Mouse (Mus musculus) heart, embryonic 13.5 days (tissue): Measurements from ENCODE around the gene Snx29. TPM values are rescaled to one million over a fixed set of nuclear protein-coding genes. Genes with fewer than 3 reads are reported as not detected.

ENCODE experiments used
- ATAC-seq: fragments of 200-750 bp; cut with Nextera tagmentation; 2 replicates; pipeline ENCODE4 v1.8.0; 2017; ENCODE audit warnings: moderate TSS enrichment; ENCODE audit not compliant: insufficient number of reproducible peaks, low FRiP score, low TSS enrichment; ENCODE audit errors: extremely low read depth
- H3K27ac ChIP-seq: fragments of 300-500 bp; sonication (generic); replicated peaks from 2 replicates; pipeline ENCODE4 v1.5.1; 2015; ENCODE audit warnings: moderate library complexity, mild to moderate bottlenecking, inconsistent platforms
- H3K27me3 ChIP-seq: fragments of 300-500 bp; sonication (generic); replicated peaks from 2 replicates; pipeline ENCODE4 v1.6.1; 2015; ENCODE audit warnings: mild to moderate bottlenecking, inconsistent platforms
- H3K36me3 ChIP-seq: fragments of 300-500 bp; sonication (generic); 2 replicates; pipeline ENCODE4 v1.6.1; 2015; ENCODE audit warnings: mild to moderate bottlenecking, inconsistent platforms
- H3K4me1 ChIP-seq: fragments of 300-500 bp; sonication (generic); 2 replicates; pipeline ENCODE4 v1.6.1; 2015; ENCODE audit warnings: inconsistent platforms
- H3K4me2 ChIP-seq: fragments of 300-500 bp; sonication (generic); 2 replicates; pipeline ENCODE4 v1.6.1; 2015; ENCODE audit warnings: inconsistent platforms, mild to moderate bottlenecking, moderate library complexity
- H3K4me3 ChIP-seq: fragments of 300-500 bp; sonication (generic); 2 replicates; pipeline ENCODE4 v1.5.1; 2015; ENCODE audit warnings: moderate library complexity, mild to moderate bottlenecking, inconsistent platforms
- H3K9ac ChIP-seq: fragments of 300-500 bp; sonication (generic); 2 replicates; pipeline ENCODE4 v1.6.1; 2015; ENCODE audit warnings: inconsistent platforms, mild to moderate bottlenecking, moderate library complexity
- H3K9me3 ChIP-seq: fragments of 300-500 bp; sonication (generic); 2 replicates; pipeline ENCODE4 v1.6.1; 2016; ENCODE audit warnings: inconsistent platforms
- WGBS: fragments of 180-500 bp; shearing (Covaris S2); methylation state at CpG from one replicate; pipeline ENCODE4 v1.1.7; 2015; ENCODE audit warnings: mixed read lengths; 5-methylcytosine and 5-hydroxymethylcytosine counted together
- polyA plus RNA-seq: library from polyadenylated mRNA; unstranded; fragments of >200 nt; fragmentation: Nextera tagmentation; extraction: Ambion mirVana; gene quantifications from 2 replicates; pipeline ENCODE4 v1.2.1, GENCODE M21; 2015

Snx29 gene
- polyA plus RNA-seq, 1 experiment from 2014 or later, result 6.0 TPM

DNA sequence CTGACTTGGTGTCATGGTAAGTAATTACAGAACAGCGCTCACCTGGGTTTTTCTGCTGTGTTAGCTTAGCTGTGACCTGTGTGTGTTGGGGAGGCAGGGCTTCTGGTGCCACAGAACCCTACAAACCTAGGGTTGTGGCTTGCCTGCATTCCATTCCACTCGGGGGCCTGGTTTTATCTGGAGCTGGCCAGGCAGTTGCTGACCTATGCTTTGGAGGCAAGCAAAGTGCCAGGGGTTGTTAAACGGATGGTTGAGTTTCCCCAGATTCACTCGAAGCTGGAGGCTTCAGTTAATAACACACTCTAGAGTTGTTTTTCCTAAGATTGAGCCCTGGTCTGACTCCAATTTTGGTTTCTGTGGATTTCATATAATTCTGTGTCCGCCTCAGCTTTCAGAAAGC is 42.9 kb downstream of the Snx29 start:
- H3K4me2 ChIP-seq, result no peak overlapping the region
- H3K9me3 ChIP-seq, result no peaks in the 10 kb centered on the region
- WGBS, result 49% methylated on average over 5 of the region's 5 CpGs
- no peak overlapping the region for H3K4me3 ChIP-seq
- H3K9ac ChIP-seq, result no peak overlapping the region
- no peaks in the 10 kb centered on the region for H3K36me3 ChIP-seq
- no peak overlapping the region for H3K27ac ChIP-seq
- H3K4me1 ChIP-seq, result peaks cover 27% of the 10 kb centered on the region
- ATAC-seq, result no peak
- H3K27me3 ChIP-seq, result no peaks in the 10 kb centered on the region; the same call in 1 of the 2 replicates

DNA sequence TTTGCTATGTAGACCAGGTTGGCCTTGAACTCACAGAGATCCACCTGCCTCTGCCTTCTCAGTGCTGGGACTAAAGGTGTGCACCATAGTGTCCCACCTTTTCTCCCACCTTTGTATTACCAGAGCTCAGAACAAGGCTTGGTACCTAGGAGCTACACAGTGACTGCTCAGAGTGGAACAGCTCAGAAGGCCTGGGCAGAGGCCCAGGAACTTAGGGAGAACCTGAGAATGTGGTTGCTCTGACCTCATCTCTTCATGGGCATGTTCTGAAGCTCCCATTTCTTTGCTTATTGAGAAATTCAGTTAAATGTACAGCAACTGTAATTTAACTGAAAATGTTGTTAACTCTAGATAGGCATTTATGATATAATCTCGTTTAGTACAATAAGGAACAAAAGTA is 44.1 kb downstream of the Snx29 start:
- 56% methylated on average over 1 of the region's 1 CpGs for WGBS
- Histone ChIP-seq H3K27ac (no peak overlapping the region), H3K4me2 (no peak overlapping the region), H3K36me3 (no peaks in the 10 kb centered on the region), H3K9ac (no peak overlapping the region), H3K27me3 (no peaks in the 10 kb centered on the region; the same call in 1 of the 2 replicates), H3K4me1 (peaks cover 28% of the 10 kb centered on the region), H3K4me3 (no peak overlapping the region), H3K9me3 (no peaks in the 10 kb centered on the region)
- no peak for ATAC-seq

DNA sequence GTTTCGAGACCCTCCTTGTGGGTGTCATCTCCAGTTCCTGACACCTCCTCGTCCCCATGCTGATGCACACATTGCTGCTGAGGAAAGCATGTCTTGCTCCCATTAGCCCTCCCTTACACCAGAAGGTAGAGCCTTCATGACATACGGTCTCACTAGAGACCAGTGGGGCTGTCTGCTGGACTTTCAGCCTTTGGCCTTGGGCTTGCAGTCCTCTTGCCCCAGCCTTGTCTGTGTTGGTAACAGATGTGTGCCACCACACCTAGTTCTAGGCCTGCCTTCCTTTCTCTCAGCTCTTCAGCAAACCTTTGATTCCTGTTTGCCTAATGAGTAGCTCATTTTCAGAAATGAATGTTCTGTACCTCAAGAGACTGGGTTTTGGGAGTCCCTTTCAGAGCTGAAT is 45.7 kb downstream of the Snx29 start:
- H3K4me3 ChIP-seq, result no peak overlapping the region
- H3K36me3 ChIP-seq, result no peaks in the 10 kb centered on the region
- 76% methylated on average over 3 of the region's 3 CpGs for whole genome bisulfite sequencing
- no peaks in the 10 kb centered on the region for H3K9me3 ChIP-seq
- H3K4me1 ChIP-seq, result peaks cover 28% of the 10 kb centered on the region
- H3K27ac ChIP-seq, result no peak overlapping the region
- H3K27me3 ChIP-seq, result no peaks in the 10 kb centered on the region; the same call in 1 of the 2 replicates
- no peak overlapping the region for H3K4me2 ChIP-seq
- ATAC-seq, result no peak
- H3K9ac ChIP-seq, result no peak overlapping the region

DNA sequence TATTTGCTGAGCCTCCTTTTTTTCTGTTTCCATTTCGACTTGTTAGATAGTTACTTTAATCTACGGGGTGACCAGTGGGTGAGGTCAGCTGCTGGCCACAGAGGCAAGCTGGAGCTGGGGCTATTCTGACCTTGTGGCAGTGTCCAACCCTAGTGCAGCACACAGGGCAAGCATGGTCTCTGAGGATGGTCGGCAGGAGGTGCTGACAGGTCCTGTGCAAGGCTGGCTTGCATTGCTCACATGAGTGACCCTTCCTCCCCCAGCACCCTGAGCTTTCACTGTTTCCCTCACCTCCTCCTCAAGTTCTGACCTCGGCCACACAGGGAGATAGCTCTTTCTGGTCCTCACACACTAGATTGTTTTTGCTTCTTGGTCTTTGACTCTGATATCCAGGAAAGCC is 46.5 kb downstream of the Snx29 start:
- Histone ChIP-seq H3K27me3 (no peaks in the 10 kb centered on the region; the same call in 1 of the 2 replicates), H3K4me3 (no peak overlapping the region), H3K9ac (peak overlapping the region; percentile 1; the same call in 1 of the 2 replicates), H3K27ac (no peak overlapping the region), H3K4me2 (no peak overlapping the region), H3K9me3 (no peaks in the 10 kb centered on the region), H3K4me1 (peaks cover 28% of the 10 kb centered on the region), H3K36me3 (no peaks in the 10 kb centered on the region)
- WGBS, result 28% methylated on average over 4 of the region's 4 CpGs
- ATAC-seq, result no peak

GRCm38 (mm10) chr16:11369642-11370041 is 46.9 kb downstream of the Snx29 start:
- no peak for ATAC-seq
- no peaks in the 10 kb centered on the region; the same call in 1 of the 2 replicates for H3K27me3 ChIP-seq
- H3K36me3 ChIP-seq, result no peaks in the 10 kb centered on the region
- H3K9ac ChIP-seq, result 0 out of 2 replicates have a peak overlapping the region, but pooled peaks have one; percentile 1
- no peak overlapping the region for H3K4me2 ChIP-seq
- H3K4me3 ChIP-seq, result no peak overlapping the region
- no peak overlapping the region for H3K27ac ChIP-seq
- 0% methylated on average over 1 of the region's 1 CpGs for WGBS
- H3K9me3 ChIP-seq, result no peaks in the 10 kb centered on the region
- peaks cover 28% of the 10 kb centered on the region for H3K4me1 ChIP-seq

GRCm38 (mm10) chr16:11370132-11370544 is 47.4 kb downstream of the Snx29 start:
- no peaks in the 10 kb centered on the region for H3K36me3 ChIP-seq
- 59% methylated on average over 7 of the region's 7 CpGs for WGBS

GRCm38 (mm10) chr16:11379264-11379663 is 56.6 kb downstream of the Snx29 start:
- no peaks in the 10 kb centered on the region for H3K9me3 ChIP-seq
- no peak overlapping the region for H3K27ac ChIP-seq
- no peaks in the 10 kb centered on the region for H3K4me1 ChIP-seq
- H3K4me3 ChIP-seq, result no peak overlapping the region
- WGBS, result 77% methylated on average over 3 of the region's 3 CpGs
- H3K27me3 ChIP-seq, result no peaks in the 10 kb centered on the region
- no peak overlapping the region for H3K4me2 ChIP-seq
- no peak overlapping the region for H3K9ac ChIP-seq
- H3K36me3 ChIP-seq, result no peaks in the 10 kb centered on the region
- no peak for ATAC-seq

More at GRCm38 (mm10) chr16:11370132-11370544, 47.4 kb downstream of the Snx29 start:
- H3K9ac ChIP-seq, result no peak overlapping the region
- H3K27me3 ChIP-seq, result no peaks in the 10 kb centered on the region; the same call in 1 of the 2 replicates
- no peaks in the 10 kb centered on the region for H3K9me3 ChIP-seq
- H3K27ac ChIP-seq, result no peak overlapping the region
- peaks cover 28% of the 10 kb centered on the region for H3K4me1 ChIP-seq
- H3K4me2 ChIP-seq, result no peak overlapping the region
- ATAC-seq, result no peak
- no peak overlapping the region for H3K4me3 ChIP-seq

DNA sequence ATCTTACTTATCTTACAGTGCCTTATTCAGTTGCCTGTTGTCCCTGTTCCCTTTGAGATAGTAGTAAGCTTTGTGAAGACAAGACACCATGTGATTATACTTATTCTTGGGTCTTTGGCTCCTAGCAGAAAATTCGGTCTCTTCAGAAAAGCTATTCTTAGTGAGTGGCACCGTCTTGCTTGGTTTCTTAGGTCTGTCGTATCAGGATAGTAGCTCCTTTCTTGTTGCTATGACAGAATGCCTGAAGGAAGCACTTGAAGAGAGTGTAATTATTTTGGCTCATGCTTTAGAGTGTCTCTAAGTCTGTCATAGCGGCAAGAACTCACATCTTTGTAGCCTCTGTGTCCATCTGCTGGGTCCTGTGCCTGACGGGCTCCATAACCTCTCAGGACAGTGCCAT is 57.3 kb downstream of the Snx29 start:
- 86% methylated on average over 5 of the region's 5 CpGs for whole genome bisulfite sequencing
- Histone ChIP-seq H3K9ac (no peak overlapping the region), H3K4me1 (0 out of 2 replicates have a peak, but pooled peaks cover 5% of the 10 kb centered on the region), H3K27ac (no peak overlapping the region), H3K36me3 (no peaks in the 10 kb centered on the region), H3K4me2 (no peak overlapping the region), H3K9me3 (no peaks in the 10 kb centered on the region), H3K27me3 (no peaks in the 10 kb centered on the region), H3K4me3 (no peak overlapping the region)
- ATAC-seq, result no peak

DNA sequence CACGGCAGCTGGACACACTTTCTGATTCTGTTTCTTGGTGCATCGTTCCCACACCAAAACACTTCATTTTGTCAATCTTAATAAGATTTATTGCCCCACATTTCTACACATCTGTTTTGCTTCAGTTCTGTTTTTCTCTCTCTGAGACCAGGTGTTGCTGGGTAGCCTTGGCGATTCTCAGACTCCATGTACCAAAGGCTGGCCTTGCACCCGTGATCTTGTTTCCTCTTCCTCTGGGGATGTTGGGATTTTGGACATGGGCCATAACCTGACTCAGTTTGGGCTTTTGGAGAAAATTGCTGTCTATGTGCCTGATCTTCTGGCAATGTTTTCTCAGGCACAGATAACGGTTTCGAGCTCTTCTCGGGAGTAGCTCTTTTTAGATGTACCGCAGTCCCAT is 58.2 kb downstream of the Snx29 start:
- Histone ChIP-seq H3K4me3 (no peak overlapping the region), H3K36me3 (no peaks in the 10 kb centered on the region), H3K27ac (no peak overlapping the region), H3K9ac (no peak overlapping the region), H3K4me2 (no peak overlapping the region), H3K27me3 (no peaks in the 10 kb centered on the region), H3K9me3 (no peaks in the 10 kb centered on the region), H3K4me1 (0 out of 2 replicates have a peak, but pooled peaks cover 5% of the 10 kb centered on the region)
- WGBS, result 78% methylated on average over 8 of the region's 8 CpGs
- no peak for ATAC-seq

DNA sequence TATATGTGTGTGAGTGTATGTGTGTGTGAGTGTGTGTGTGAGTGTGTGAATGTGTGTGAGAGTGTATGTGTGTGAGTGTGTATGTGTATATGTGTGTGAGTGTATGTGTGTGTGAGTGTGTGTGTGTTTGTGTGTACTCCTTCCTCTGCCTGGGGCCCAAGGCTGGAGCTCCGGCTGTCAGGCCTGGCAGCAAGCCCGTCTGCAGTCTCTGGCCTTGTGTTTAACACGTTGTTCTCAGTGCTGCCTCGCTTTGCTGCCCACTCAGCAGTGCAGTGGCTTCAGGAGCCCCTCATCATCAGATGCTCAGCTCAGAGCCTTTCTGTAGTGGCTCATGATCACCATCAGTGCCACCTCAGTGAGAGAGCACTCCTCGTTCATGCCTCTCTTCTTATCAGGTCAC is 61.7 kb downstream of the Snx29 start:
- H3K4me2 ChIP-seq, result no peak overlapping the region
- H3K4me3 ChIP-seq, result no peak overlapping the region
- peaks cover 18% of the 10 kb centered on the region for H3K4me1 ChIP-seq
- H3K27me3 ChIP-seq, result no peaks in the 10 kb centered on the region
- no peak; the same call in 1 of the 2 replicates for ATAC-seq
- no peaks in the 10 kb centered on the region for H3K9me3 ChIP-seq
- H3K27ac ChIP-seq, result no peak overlapping the region
- no peaks in the 10 kb centered on the region for H3K36me3 ChIP-seq
- 51% methylated on average over 5 of the region's 5 CpGs for WGBS
- no peak overlapping the region for H3K9ac ChIP-seq

DNA sequence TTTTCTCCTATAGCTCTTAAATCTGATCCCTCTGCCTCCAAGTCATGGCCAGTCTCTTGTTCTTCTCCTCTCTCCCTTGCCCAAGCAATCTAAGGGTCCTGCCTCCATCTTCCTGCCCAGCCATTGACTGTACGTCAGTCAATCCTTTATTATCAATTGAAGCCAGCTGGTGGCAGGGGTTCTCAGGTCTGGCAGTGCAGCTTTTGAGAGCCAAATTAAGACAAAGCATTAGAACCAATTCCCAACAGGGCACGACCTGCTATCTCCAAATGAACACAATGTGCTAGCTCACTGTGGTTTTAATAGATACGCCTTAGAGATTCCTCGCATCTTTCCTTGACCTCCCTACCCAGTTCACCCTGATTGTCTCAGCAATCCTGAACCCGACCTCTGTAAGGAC is 62.4 kb downstream of the Snx29 start:
- Histone ChIP-seq H3K27ac (no peak overlapping the region), H3K4me3 (no peak overlapping the region), H3K4me1 (peaks cover 24% of the 10 kb centered on the region), H3K27me3 (no peaks in the 10 kb centered on the region), H3K9me3 (no peaks in the 10 kb centered on the region), H3K4me2 (no peak overlapping the region), H3K9ac (no peak overlapping the region), H3K36me3 (no peaks in the 10 kb centered on the region)
- ATAC-seq, result no peak
- 62% methylated on average over 5 of the region's 5 CpGs for WGBS

GRCm38 (mm10) chr16:11385798-11386197 is 63.1 kb downstream of the Snx29 start:
- Histone ChIP-seq H3K4me1 (peaks cover 24% of the 10 kb centered on the region), H3K27me3 (no peaks in the 10 kb centered on the region), H3K36me3 (no peaks in the 10 kb centered on the region), H3K9me3 (no peaks in the 10 kb centered on the region), H3K4me3 (no peak overlapping the region), H3K4me2 (no peak overlapping the region), H3K9ac (no peak overlapping the region), H3K27ac (no peak overlapping the region)
- 85% methylated on average over 5 of the region's 5 CpGs for WGBS
- no peak for ATAC-seq
